Mouse (Mus musculus) gastrocnemius, adult 8-10 months (tissue): Measurements from ENCODE around the gene Tssc4. TPM values are rescaled to one million over a fixed set of nuclear protein-coding genes. Genes with fewer than 3 reads are reported as not detected.

Experiments
- DNase-seq, 2 experiments: peaks; one replicate each; pipeline ENCODE4 v3.0.0; 2022; ENCODE audit warnings: low spot score in 2 of 2
- total RNA-seq, 4 experiments: library from RNA; stranded (reverse); gene quantifications; 2 replicates each; pipeline ENCODE4 v1.2.4; 2022

Gene Tssc4
- total RNA-seq, 4 experiments from 2014 or later: 7.1 to 8.3 (median 7.6) TPM

DNA sequence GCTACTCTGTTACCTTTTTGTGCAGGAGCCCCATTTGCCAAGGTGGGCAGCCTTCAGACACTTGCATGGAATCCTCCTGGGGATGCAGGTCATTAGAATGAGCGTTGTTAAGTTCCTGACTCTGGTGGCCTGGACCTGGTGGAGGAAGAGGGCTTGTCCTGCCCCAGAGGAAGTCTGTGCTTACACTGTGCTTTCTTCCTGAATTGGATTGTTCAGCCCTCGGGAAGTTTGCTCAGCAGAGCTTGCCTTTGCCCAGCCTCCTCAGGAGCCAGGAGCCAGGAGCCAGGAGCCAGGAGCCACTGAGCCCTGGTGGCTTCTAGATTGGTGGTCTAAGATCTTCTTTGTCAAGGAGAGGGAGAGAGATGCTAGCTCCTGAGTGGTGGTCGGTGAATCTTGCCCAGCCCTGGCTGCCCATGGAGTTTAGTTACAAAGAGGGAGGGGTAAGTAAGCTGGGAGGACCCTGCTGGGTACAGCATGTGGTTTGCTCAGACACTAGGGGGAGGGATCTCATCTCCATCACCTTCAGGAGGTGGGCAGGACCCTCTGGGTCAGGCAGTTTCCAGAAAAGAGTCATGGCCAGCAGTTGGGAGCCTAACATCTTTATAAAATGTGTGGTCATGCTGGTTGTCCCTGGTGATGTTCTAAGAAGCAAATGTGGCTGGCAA, 40.1 kb downstream of the Tssc4 start:
- DNase-seq: no peak

GRCm38 (mm10) chr7:143109696-143110095, 40.6 kb downstream of the Tssc4 start:
- DNase-seq: no peak

GRCm38 (mm10) chr7:143110803-143111202, 41.8 kb downstream of the Tssc4 start:
- no peak for DNase-seq

GRCm38 (mm10) chr7:143111719-143112118, 42.7 kb downstream of the Tssc4 start:
- DNase-seq: no peak

DNA sequence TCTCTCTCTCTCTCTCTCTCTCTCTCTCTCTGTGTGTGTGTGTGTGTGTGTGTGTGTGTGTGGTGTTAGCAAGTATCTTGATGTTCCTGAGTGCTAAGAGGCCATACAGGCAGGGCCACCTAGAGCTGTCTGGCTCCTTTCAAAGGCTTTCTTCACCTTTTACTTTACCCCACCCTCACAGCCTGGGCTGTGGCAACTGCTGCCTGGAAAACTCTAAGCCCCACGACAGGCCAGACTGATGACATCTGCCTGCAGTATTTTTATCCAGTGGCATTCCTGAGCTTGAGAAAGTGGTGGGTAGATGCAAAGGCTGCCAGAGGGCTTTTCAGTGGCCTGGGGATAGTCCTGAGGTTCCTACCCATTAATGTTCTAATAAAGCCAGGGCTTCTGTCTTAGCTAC, 43.3 kb downstream of the Tssc4 start:
- no peak for DNase-seq

DNA sequence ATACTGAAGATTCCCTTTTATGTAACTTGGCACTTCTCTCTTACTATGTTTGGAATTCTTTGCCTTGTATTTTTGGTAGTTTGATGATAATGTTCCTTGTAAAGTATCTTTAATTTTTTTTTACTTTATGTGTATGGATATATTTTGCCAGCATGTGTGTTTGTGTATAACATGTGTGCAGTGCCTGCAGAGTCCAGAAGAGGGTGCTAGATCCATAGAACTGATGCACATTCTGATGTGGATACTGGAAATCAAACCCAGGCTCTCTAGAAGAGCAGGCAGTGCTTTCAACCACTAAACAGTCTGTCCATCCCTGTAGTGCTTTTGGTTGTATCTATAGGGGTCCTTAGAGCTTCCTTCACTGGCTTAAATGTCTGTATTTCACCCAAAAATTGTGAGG, 45.7 kb downstream of the Tssc4 start:
- DNase-seq: no peak

GRCm38 (mm10) chr7:143116521-143116920, 47.5 kb downstream of the Tssc4 start:
- no peak for DNase-seq

DNA sequence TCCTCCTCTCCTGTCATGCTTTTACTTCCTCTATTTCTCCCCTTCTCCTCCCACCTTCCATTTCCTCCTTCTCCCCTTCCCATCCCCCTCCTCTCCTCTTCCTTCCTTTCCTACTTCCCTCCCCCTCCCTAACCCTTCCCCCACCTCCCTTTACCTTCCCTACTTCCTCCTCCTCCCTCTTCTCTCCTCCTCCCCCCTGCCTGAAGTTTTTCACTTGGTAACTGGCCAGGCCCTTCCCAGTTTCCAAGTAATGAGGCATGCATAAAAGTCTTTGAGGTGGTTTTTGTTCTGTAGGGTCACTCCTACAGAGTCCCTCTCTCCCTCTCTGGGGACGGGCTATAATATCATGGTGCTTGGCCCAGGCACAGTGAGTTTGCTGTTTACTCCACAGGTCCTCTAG, 50.4 kb downstream of the Tssc4 start:
- DNase-seq: no peak

DNA sequence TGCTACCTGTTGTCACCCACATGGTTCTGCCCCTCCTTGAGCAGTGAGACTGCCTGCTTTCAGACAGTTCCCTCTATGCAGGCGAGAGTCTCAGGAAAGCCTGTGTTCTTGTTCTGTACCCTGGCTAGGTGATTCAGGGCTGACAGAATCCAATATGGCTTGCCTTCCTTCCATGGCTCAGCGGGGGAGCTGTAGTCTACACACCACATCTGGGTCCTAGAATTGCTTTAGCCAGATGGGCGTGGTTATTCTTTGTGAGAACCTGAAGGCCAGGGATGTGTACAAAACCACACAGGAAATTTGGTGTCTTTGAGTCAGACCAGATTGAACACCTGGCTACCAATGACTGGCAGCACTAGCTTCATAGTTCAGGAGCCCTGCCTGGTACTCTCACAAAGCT, 50.8 kb downstream of the Tssc4 start:
- no peak for DNase-seq

Other genes starting within 250 kb of the Tssc4 start
- under 1 TPM in 1 of 4 experiments, not detected in 3; 0.31 TPM for gene Th, start 138.1 kb upstream of the Tssc4 start, total RNA-seq
- gene Ascl2, start 100.0 kb upstream of the Tssc4 start, total RNA-seq: not detected
- gene Tspan32, start 64.2 kb upstream of the Tssc4 start, total RNA-seq: under 1 TPM in 2 of 4 experiments, not detected in 2; 0.27 to 0.56 TPM
- 100 to 1,000 TPM in 1 of 4 experiments, 10 to 100 TPM in 3; 85.0 to 103 (median 88.3) TPM for gene Cd81, start 16.5 kb upstream of the Tssc4 start, total RNA-seq
- not detected for gene Trpm5, start 25.4 kb downstream of the Tssc4 start, total RNA-seq
- under 1 TPM; 0.20 to 0.48 (median 0.34) TPM for gene Kcnq1, start 37.1 kb downstream of the Tssc4 start, total RNA-seq